26 mouse cellular contexts compared by ENCODE assay signal in the genomic region with DNA sequence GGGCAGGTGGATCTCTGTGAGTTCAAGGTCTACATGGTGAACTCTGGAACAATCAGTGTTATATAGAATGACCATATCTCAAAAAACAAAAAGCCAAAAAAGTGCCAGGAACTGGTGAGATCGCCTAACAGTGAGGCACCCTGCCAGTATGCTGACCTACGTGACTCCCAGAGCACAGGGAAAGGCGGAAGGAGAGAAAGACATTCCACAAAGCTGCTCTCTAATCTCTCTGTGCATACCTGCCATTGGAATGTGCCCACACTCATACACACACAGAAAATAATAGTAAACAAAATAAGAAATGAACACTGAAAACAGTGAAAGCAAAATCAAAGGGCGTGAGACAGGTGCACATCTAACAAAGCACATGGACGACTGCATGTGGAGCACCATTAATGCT. TPM values are rescaled to one million over a fixed set of nuclear protein-coding genes. Genes with fewer than 3 reads are reported as not detected.
"Had no signal": no experiment of that assay in that cellular context is flagged by ENCODE, and none has a peak within 500 bp of the region (broad histone marks: within the 10 kb centered on the region; RNA-seq: fewer than 3 reads in every experiment).

No protein-coding gene starts in this region.

- H3K9ac ChIP-seq: forebrain, postnatal 0 days; hindbrain, embryonic 13.5 days; hindbrain, embryonic 15.5 days; kidney, embryonic 15.5 days; limb, embryonic 13.5 days; limb, embryonic 15.5 days; liver, embryonic 12.5 days; liver, embryonic 14.5 days had no signal

- H3K4me3 ChIP-seq: hindbrain, embryonic 13.5 days; hindbrain, embryonic 15.5 days; kidney, embryonic 15.5 days; limb, embryonic 13.5 days; limb, embryonic 15.5 days; liver, embryonic 12.5 days had no signal

- H3K9me3 ChIP-seq: hindbrain, embryonic 13.5 days; hindbrain, embryonic 15.5 days; kidney, embryonic 15.5 days; limb, embryonic 13.5 days; limb, embryonic 15.5 days; liver, embryonic 12.5 days had no signal

- H3K27ac ChIP-seq: hindbrain, embryonic 13.5 days; hindbrain, embryonic 15.5 days; hindbrain, postnatal 0 days; kidney, embryonic 15.5 days; kidney, postnatal 0 days; limb, embryonic 13.5 days; limb, embryonic 15.5 days; liver, embryonic 12.5 days; liver, embryonic 14.5 days had no signal

- ATAC-seq: forebrain, postnatal 0 days; hindbrain, postnatal 0 days; intestine, embryonic 16.5 days; liver, embryonic 12.5 days had no signal

- H3K4me1 ChIP-seq: hindbrain, embryonic 13.5 days; hindbrain, embryonic 15.5 days; kidney, embryonic 15.5 days; limb, embryonic 13.5 days; limb, embryonic 15.5 days; liver, embryonic 12.5 days had no signal

- DNase-seq: forebrain, postnatal 0 days; gastrocnemius, postnatal 14 days; gastrocnemius, postnatal 36 days; heart, adult 18-20 months; heart, postnatal 36 days; kidney, adult 11 months; kidney, adult 2 months; kidney, adult 9 months; kidney, postnatal 14 days; kidney, postnatal 36 days; layer of hippocampus, adult 9-11 months; layer of hippocampus, postnatal 36 days; left cerebral cortex, postnatal 4 days; lung, adult 18-20 months had no signal

- H3K27me3 ChIP-seq: hindbrain, embryonic 13.5 days; hindbrain, embryonic 15.5 days; kidney, embryonic 15.5 days; limb, embryonic 13.5 days; limb, embryonic 15.5 days; liver, embryonic 12.5 days had no signal

- H3K4me2 ChIP-seq: heart, embryonic 11.5 days; hindbrain, embryonic 13.5 days; hindbrain, embryonic 15.5 days; kidney, embryonic 15.5 days; limb, embryonic 13.5 days; limb, embryonic 15.5 days; liver, embryonic 12.5 days had no signal

RNA-seq across cellular contexts. Expression of gene Ltbp2, which starts 59.0 kb away (rescaled TPM):
- total RNA-seq: hematopoietic stem cell, adult 5-6 weeks had no signal
